Mouse (Mus musculus) right cerebral cortex, postnatal 4 days (tissue): Measurements from ENCODE around the gene Pitx1.

Experiments
- DNase-seq: peaks from one replicate; pipeline ENCODE4 v3.0.0-alpha.2; 2022

Gene Pitx1

DNA sequence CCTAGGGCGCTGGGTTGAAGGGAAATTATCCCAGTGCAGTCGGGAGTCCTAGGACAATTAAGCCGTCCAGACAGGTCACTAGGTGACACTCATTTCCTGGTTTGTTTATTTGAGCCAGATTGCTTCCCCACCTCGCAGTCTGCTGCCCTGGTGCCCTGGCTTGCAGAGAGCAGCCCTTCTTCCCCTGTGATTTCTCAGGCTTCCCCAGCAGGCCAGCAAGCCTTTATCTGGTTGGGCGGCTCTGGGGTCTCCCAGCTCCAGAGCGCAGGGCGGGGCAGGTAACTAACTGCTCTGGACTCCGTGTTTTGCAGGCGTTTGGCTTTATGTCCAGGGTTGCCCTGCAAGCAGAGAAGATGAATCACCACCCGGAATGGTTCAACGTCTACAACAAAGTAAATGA, 60.9 kb downstream of the Pitx1 start:
- DNase-seq, result no peak
